Mouse (Mus musculus) stomach, postnatal 0 days (tissue): Measurements from ENCODE around the gene Satb2. TPM values are rescaled to one million over a fixed set of nuclear protein-coding genes. Genes with fewer than 3 reads are reported as not detected.
"Not testable (repeated sequence)": the region's sequence is repeated elsewhere in the genome, so short reads cannot be mapped to it uniquely, and the experiment has no call there.

Source experiments
- ATAC-seq: fragments of 200-750 bp; cut with Nextera tagmentation; 2 replicates; pipeline ENCODE4 v1.8.0; 2017; ENCODE audit not compliant: low FRiP score, low TSS enrichment
- DNase-seq: peaks from one replicate; pipeline ENCODE4 v3.0.0-alpha.2; 2016; ENCODE audit warnings: low spot score
- H3K27ac ChIP-seq: fragments of 300-500 bp; sonication (generic); replicated peaks from 2 replicates; pipeline ENCODE4 v1.5.1; 2014; ENCODE audit warnings: mild to moderate bottlenecking, control low read depth
- H3K27me3 ChIP-seq: fragments of 300-500 bp; sonication (generic); 2 replicates; pipeline ENCODE4 v1.6.1; 2014; ENCODE audit warnings: low read length; ENCODE audit not compliant: control insufficient read depth, insufficient read depth
- H3K36me3 ChIP-seq: fragments of 300-500 bp; sonication (generic); 2 replicates; pipeline ENCODE4 v1.6.1; 2014; ENCODE audit warnings: low read length, mixed read lengths; ENCODE audit not compliant: control insufficient read depth, insufficient read depth
- H3K4me1 ChIP-seq: fragments of 300-500 bp; sonication (generic); replicated peaks from 2 replicates; pipeline ENCODE4 v1.6.1; 2014; ENCODE audit warnings: antibody characterized with exemption; ENCODE audit not compliant: control insufficient read depth, insufficient read depth
- H3K4me2 ChIP-seq: fragments of 300-500 bp; sonication (generic); replicated peaks from 2 replicates; pipeline ENCODE4 v1.6.1; 2014; ENCODE audit warnings: low read depth, mild to moderate bottlenecking, control low read depth, moderate library complexity
- H3K4me3 ChIP-seq: fragments of 300-500 bp; sonication (generic); 2 replicates; pipeline ENCODE4 v1.5.1; 2014; ENCODE audit warnings: low read depth, low read length, control low read depth
- H3K9ac ChIP-seq: fragments of 300-500 bp; sonication (generic); 2 replicates; pipeline ENCODE4 v1.6.1; 2014; ENCODE audit warnings: mild to moderate bottlenecking, low read length, control low read depth, mixed read lengths
- H3K9me3 ChIP-seq: fragments of 300-500 bp; sonication (generic); 2 replicates; pipeline ENCODE4 v1.6.1; 2016; ENCODE audit warnings: low read length; ENCODE audit not compliant: control insufficient read depth
- CTCF ChIP-seq: IDR thresholded peaks from 2 replicates; pipeline ENCODE4 v1.5.1; 2016; ENCODE audit warnings: antibody characterized with exemption, low read depth, mild to moderate bottlenecking, moderate library complexity
- EP300 ChIP-seq: optimal IDR thresholded peaks from 2 replicates; pipeline ENCODE3; 2016; ENCODE audit warnings: antibody characterized with exemption
- WGBS: fragments of 180-500 bp; shearing (Covaris S2); extraction: QIAGEN DNeasy Blood & Tissue Kit; methylation state at CpG from one replicate; pipeline ENCODE4 v1.1.7; 2014; 5-methylcytosine and 5-hydroxymethylcytosine counted together
- polyA plus RNA-seq: library from polyadenylated mRNA; unstranded; fragments of >200 nt; fragmentation: Nextera tagmentation; extraction: Ambion mirVana; gene quantifications from 2 replicates; pipeline ENCODE4 v1.2.1, GENCODE M21; 2015

Satb2 gene
- polyA plus RNA-seq, 1 experiment from 2014 or later: 0.17 TPM

DNA sequence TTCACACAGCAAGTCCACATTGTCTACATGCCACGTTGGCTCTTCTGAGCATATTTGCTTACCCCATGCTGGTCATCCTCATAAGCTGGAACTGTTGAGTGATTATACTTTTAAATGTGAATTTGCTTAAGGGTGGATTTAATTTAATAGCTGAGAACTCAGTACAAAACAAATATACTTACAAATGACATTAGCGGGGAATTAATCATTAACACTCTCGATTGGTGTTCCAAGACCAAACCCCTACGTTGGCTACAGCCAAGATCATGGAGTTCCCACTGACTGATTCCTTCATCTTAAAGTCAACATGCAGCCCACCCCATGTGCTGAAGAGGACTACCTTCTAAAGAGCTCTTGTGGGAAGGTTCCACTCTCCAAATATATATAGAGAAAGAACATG is 165.5 kb downstream of the Satb2 start:
- Histone ChIP-seq H3K4me2 (no peak overlapping the region), H3K27ac (no peak overlapping the region), H3K9me3 (no peaks in the 10 kb centered on the region), H3K9ac (no peak overlapping the region), H3K4me3 (no peak overlapping the region), H3K36me3 (no peaks in the 10 kb centered on the region), H3K27me3 (no peaks in the 10 kb centered on the region), H3K4me1 (no peaks in the 10 kb centered on the region)
- TF ChIP-seq CTCF: no peak
- no peak for TF ChIP-seq EP300
- 68% methylated on average over 4 of the region's 4 CpGs for WGBS
- DNase-seq (no peak), ATAC-seq (no peak)

DNA sequence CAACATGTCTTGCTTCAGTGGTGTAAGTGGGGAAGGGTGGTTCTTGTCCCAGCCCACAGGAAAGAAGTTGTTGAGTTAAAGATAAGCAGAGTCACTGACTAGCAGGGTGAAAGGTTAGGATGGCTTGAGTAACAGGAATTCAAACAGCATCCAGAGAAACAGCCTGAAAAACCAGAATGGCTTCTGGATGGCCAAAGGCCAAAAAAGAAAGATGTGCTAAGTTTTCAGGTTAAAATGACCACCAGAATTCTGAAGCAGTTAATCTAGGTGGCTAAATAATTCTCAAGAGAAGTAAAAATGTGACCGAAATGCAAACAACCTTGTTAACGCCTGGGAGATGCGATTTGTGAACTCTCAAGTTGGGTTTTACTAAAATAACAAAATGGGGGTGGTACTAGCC is 167.0 kb downstream of the Satb2 start:
- Histone ChIP-seq H3K4me2 (no peak overlapping the region), H3K4me1 (no peaks in the 10 kb centered on the region), H3K27ac (no peak overlapping the region), H3K9me3 (no peaks in the 10 kb centered on the region), H3K36me3 (no peaks in the 10 kb centered on the region), H3K4me3 (no peak overlapping the region), H3K9ac (no peak overlapping the region), H3K27me3 (no peaks in the 10 kb centered on the region)
- ATAC-seq (0 out of 2 replicates have a peak, but pooled peaks have one; percentile 45), DNase-seq (no peak)
- TF ChIP-seq EP300 (no peak), CTCF (no peak)
- 84% methylated on average over 3 of the region's 3 CpGs for WGBS

DNA sequence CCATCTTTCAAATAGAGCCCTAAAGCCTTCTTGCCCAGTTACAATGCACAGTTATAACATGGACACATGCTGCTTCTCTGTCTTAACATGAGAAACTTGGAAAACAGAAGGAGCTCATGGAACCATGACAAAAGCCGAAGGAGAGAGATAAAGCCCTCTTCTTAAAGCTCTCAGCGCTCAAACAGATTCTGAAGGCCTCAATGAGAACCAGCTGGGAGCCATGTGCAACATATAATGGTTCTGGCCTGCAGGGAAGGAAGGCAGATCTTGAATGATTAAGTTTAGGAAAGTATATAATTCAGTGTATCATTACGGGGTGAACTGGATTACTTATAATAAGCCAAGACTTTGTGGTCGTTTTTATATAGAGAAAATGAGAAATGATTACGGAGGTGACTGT is 172.4 kb downstream of the Satb2 start:
- 65% methylated on average over 5 of the region's 5 CpGs for WGBS
- no peak for DNase-seq

DNA sequence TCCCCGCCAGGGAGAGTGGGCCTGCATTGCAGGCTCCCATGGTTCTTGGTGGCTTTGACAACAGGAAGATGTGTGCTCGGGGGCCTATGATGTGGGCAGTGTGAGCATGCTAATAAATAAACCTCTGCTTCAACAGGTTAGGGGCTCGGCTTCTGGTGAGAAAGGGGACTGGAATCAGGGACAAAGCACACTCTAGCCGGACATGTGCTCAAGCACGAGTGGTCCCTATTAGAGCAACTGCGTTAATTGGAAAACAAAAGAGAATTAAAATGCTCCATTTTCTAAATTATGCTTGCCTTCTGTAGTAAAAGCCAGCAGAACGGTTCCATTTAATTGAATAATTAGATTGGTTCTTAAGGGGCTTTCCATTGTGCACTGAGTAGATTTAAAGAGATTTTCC is 177.8 kb downstream of the Satb2 start:
- ATAC-seq (no peak), DNase-seq (no peak)
- H3K27ac ChIP-seq: no peak overlapping the region
- no peaks in the 10 kb centered on the region for H3K36me3 ChIP-seq
- no peaks in the 10 kb centered on the region for H3K4me1 ChIP-seq
- H3K9ac ChIP-seq: no peak overlapping the region
- no peaks in the 10 kb centered on the region for H3K9me3 ChIP-seq
- no peaks in the 10 kb centered on the region for H3K27me3 ChIP-seq
- WGBS: 86% methylated on average over 7 of the region's 7 CpGs
- H3K4me3 ChIP-seq: no peak overlapping the region
- H3K4me2 ChIP-seq: no peak overlapping the region
- TF ChIP-seq EP300: no peak
- no peak for TF ChIP-seq CTCF

More for the DNA sequence above, 172.4 kb downstream of the Satb2 start:
- H3K4me1 ChIP-seq: no peaks in the 10 kb centered on the region
- no peaks in the 10 kb centered on the region for H3K27me3 ChIP-seq
- H3K9me3 ChIP-seq: no peaks in the 10 kb centered on the region
- H3K9ac ChIP-seq: no peak overlapping the region
- TF ChIP-seq EP300: no peak
- no peak for TF ChIP-seq CTCF
- no peak for ATAC-seq
- no peak overlapping the region for H3K4me2 ChIP-seq
- no peak overlapping the region for H3K4me3 ChIP-seq
- no peaks in the 10 kb centered on the region for H3K36me3 ChIP-seq
- no peak overlapping the region for H3K27ac ChIP-seq

DNA sequence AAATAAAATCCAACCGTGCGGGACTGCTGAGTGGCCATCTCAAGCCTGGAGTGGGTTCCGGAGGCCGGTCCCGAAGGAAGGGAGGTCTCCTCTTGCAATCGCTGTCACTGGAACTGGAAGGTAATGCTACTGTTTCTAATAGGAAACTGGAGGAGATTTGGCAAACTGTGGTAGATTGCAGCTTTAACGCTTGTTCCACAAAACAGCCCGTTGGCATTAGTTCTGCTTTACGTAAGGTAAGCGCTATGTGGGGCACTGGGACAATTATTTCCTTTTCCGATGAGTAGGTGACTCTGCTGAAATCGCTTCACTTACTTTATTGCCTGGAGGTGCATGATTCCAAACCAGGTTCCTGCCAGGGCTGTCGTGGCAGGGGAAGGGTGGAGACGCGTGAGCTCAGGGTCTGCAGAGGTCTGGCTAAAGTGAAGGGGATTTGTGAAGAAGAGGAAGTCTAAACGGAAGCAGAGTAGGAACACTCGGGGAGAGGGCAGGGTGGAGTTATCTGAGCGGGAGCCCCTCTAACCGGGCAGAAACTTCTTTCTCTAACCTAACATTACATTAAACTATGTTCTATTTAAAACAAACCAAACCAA is 183.3 kb downstream of the Satb2 start:
- 77% methylated on average over 19 of the region's 19 CpGs for WGBS
- Histone ChIP-seq H3K4me3 (no peak overlapping the region), H3K4me1 (no peaks in the 10 kb centered on the region), H3K9me3 (no peaks in the 10 kb centered on the region), H3K36me3 (no peaks in the 10 kb centered on the region), H3K27ac (no peak overlapping the region), H3K4me2 (no peak overlapping the region), H3K27me3 (no peaks in the 10 kb centered on the region), H3K9ac (no peak overlapping the region)
- ATAC-seq (no peak), DNase-seq (no peak)
- no peak for TF ChIP-seq EP300
- TF ChIP-seq CTCF: no peak

DNA sequence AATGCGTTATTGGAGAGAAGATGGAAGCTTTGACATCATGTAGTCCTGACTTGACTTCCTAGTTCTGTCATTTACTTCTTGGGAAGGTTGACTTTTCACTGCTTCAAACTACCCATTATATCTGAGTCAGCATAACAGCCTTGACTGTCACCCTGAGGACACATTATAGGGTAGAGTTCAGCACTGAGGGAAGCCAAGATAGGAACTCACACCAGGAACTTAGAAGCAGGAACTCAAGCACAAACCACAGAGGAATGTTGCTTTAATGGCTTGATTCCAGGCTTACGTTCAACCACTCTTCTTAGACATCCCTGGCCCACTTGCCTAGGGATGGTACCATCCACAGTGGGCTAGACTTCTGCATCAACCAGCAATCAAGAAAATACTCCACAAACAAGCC is 188.8 kb downstream of the Satb2 start:
- TF ChIP-seq CTCF: no peak
- TF ChIP-seq EP300: no peak
- DNase-seq (no peak), ATAC-seq (no peak)

DNA sequence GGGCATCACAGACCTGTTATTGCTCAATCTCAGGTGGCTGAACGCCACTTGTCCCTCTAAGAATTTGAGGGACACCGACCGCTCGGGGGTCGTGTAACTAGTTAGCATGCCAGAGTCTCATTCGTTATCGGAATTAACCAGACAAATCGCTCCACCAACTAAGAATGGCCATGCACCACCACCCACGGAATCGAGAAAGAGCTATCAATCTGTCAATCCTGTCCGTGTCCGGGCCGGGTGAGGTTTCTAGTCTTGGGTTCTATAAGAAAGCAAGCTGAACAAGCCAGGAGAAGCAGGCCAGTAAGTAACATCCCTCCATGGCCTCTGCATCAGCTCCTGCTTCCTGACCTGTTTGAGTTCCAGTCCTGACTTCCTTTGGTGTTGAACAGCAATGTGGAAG is 196.3 kb downstream of the Satb2 start:
- H3K4me1 ChIP-seq, H3K36me3 ChIP-seq, H3K4me2 ChIP-seq, H3K27me3 ChIP-seq, H3K9ac ChIP-seq, H3K4me3 ChIP-seq, DNase-seq, H3K27ac ChIP-seq, H3K9me3 ChIP-seq: not testable (repeated sequence)
- WGBS: 89% methylated on average over 13 of the region's 13 CpGs
- ATAC-seq: peak; percentile 92

More for the DNA sequence above, 188.8 kb downstream of the Satb2 start:
- Histone ChIP-seq H3K27me3 (no peaks in the 10 kb centered on the region), H3K36me3 (no peaks in the 10 kb centered on the region), H3K4me2 (no peak overlapping the region), H3K9me3 (no peaks in the 10 kb centered on the region), H3K9ac (no peak overlapping the region), H3K4me3 (no peak overlapping the region), H3K27ac (no peak overlapping the region), H3K4me1 (no peaks in the 10 kb centered on the region)
- WGBS: 76% methylated on average over 2 of the region's 2 CpGs
